Mouse (Mus musculus) MEL (cell line): ENCODE data around the gene Fam76a. TPM values are rescaled to one million over a fixed set of nuclear protein-coding genes. Genes with fewer than 3 reads are reported as not detected.

Experiments
- DNase-seq: peaks from one replicate; pipeline ENCODE4 v3.0.0; 2011; ENCODE audit warnings: low read depth, low spot score
- H3K27ac ChIP-seq: 2 replicates; pipeline ENCODE4 v1.5.1; 2012; ENCODE audit warnings: low read depth, mild to moderate bottlenecking, control low read depth, low read length, moderate library complexity; ENCODE audit not compliant: control insufficient read depth
- H3K27me3 ChIP-seq, 2 experiments: fragments of 150-350 bp in 1 of 2; sonication (generic) in 1 of 2; 2 replicates each; pipeline ENCODE4 v1.6.1; 2012; ENCODE audit warnings: low read length in 2 of 2, mild to moderate bottlenecking in 2 of 2, improper control_type of control experiment in 1 of 2, moderate library complexity in 1 of 2; ENCODE audit not compliant: insufficient read depth in 2 of 2, control insufficient read depth in 1 of 2
- H3K36me3 ChIP-seq, 2 experiments: 2 replicates each; pipeline ENCODE4 v1.6.1; 2012 to 2014; ENCODE audit warnings: low read length in 2 of 2, improper control_type of control experiment in 1 of 2, inconsistent platforms in 1 of 2, mild to moderate bottlenecking in 1 of 2; ENCODE audit not compliant: insufficient read depth in 2 of 2, control insufficient read depth in 1 of 2
- H3K4me1 ChIP-seq, 2 experiments: fragments of 150-350 bp in 1 of 2; sonication (generic) in 1 of 2; 2 replicates each; pipeline ENCODE4 v1.6.1; 2012; ENCODE audit warnings: low read length in 2 of 2, improper control_type of control experiment in 1 of 2, mild to moderate bottlenecking in 1 of 2; ENCODE audit not compliant: insufficient read depth in 2 of 2, control insufficient read depth in 1 of 2
- H3K4me3 ChIP-seq, 2 experiments: fragments of 150-350 bp in 1 of 2; sonication (generic) in 1 of 2; 2 replicates each; pipeline ENCODE4 v1.5.1; 2012; ENCODE audit warnings: low read depth in 2 of 2, low read length in 2 of 2, mild to moderate bottlenecking in 2 of 2, moderate library complexity in 2 of 2, control low read depth in 1 of 2, improper control_type of control experiment in 1 of 2; ENCODE audit not compliant: control insufficient read depth in 1 of 2, insufficient read depth in 1 of 2
- H3K79me2 ChIP-seq: 2 replicates; pipeline ENCODE4 v1.6.1; 2012; ENCODE audit warnings: mild to moderate bottlenecking, low read length, moderate library complexity; ENCODE audit not compliant: control insufficient read depth, poor library complexity, insufficient read depth
- H3K9ac ChIP-seq: 2 replicates; pipeline ENCODE4 v1.6.1; 2012; ENCODE audit warnings: low read depth, mild to moderate bottlenecking, control low read depth, low read length, moderate library complexity; ENCODE audit not compliant: control insufficient read depth, poor library complexity, severe bottlenecking
- H3K9me3 ChIP-seq: fragments of 150-350 bp; sonication (generic); replicated peaks from 2 replicates; pipeline ENCODE4 v1.6.1; 2012; ENCODE audit warnings: mild to moderate bottlenecking, low read length, improper control_type of control experiment, moderate library complexity; ENCODE audit not compliant: insufficient read depth
- BHLHE40 ChIP-seq: IDR thresholded peaks from 2 replicates; pipeline ENCODE4 v1.6.1; 2012; ENCODE audit warnings: low read depth, mild to moderate bottlenecking, inconsistent platforms, low read length, improper control_type of control experiment, borderline replicate concordance
- CHD2 ChIP-seq: IDR thresholded peaks from 2 replicates; pipeline ENCODE4 v1.6.1; 2011; ENCODE audit warnings: low read length, improper control_type of control experiment
- CTCF ChIP-seq, 3 experiments: IDR thresholded peaks in 2 of 3; conservative IDR thresholded peaks in 1 of 3; 2 replicates each; pipeline ENCODE4 v1.5.1; 2011 to 2012; ENCODE audit warnings: low read length in 3 of 3, low read depth in 2 of 3, mild to moderate bottlenecking in 2 of 3, improper control_type of control experiment in 1 of 3, inconsistent platforms in 1 of 3, mixed read lengths in 1 of 3, moderate library complexity in 1 of 3; ENCODE audit not compliant: control insufficient read depth in 1 of 3, insufficient read depth in 1 of 3, poor library complexity in 1 of 3, severe bottlenecking in 1 of 3
- EP300 ChIP-seq, 2 experiments: IDR thresholded peaks; 2 replicates each; pipeline ENCODE4 v1.6.1; 2011; ENCODE audit warnings: improper control_type of control experiment in 2 of 2, low read length in 2 of 2, low read depth in 1 of 2, mild to moderate bottlenecking in 1 of 2
- ETS1 ChIP-seq: IDR thresholded peaks from 2 replicates; pipeline ENCODE4 v1.6.1; 2012; ENCODE audit warnings: low read depth, mild to moderate bottlenecking, inconsistent platforms, low read length, improper control_type of control experiment, moderate library complexity
- GABPA ChIP-seq: IDR thresholded peaks from 2 replicates; pipeline ENCODE4 v1.6.1; 2012; ENCODE audit warnings: low read depth, mild to moderate bottlenecking, inconsistent platforms, low read length, improper control_type of control experiment, moderate library complexity
- GATA1 ChIP-seq: IDR thresholded peaks from 2 replicates; pipeline ENCODE4 v1.6.1; 2011; ENCODE audit warnings: low read depth, low read length, improper control_type of control experiment
- HCFC1 ChIP-seq: IDR thresholded peaks from 2 replicates; pipeline ENCODE4 v1.6.1; 2012; ENCODE audit warnings: low read depth, mild to moderate bottlenecking, inconsistent platforms, low read length, improper control_type of control experiment, moderate library complexity
- JUND ChIP-seq: IDR thresholded peaks from 2 replicates; pipeline ENCODE4 v1.6.1; 2011; ENCODE audit warnings: low read depth, mild to moderate bottlenecking, improper control_type of control experiment, low read length
- KAT2A ChIP-seq: conservative IDR thresholded peaks from 2 replicates; pipeline ENCODE4 v1.6.1; 2012; ENCODE audit warnings: low read depth, low read length, improper control_type of control experiment, inconsistent platforms
- MAFK ChIP-seq: IDR thresholded peaks from 2 replicates; pipeline ENCODE4 v1.6.1; 2011; ENCODE audit warnings: low read depth, mild to moderate bottlenecking, low read length, improper control_type of control experiment, borderline replicate concordance
- MAX ChIP-seq: IDR thresholded peaks from 2 replicates; pipeline ENCODE4 v1.6.1; 2011; ENCODE audit warnings: low read length, improper control_type of control experiment
- MEF2A ChIP-seq: IDR thresholded peaks from 2 replicates; pipeline ENCODE4 v1.6.1; 2014; ENCODE audit warnings: low read depth, mild to moderate bottlenecking, inconsistent platforms, low read length, improper control_type of control experiment; ENCODE audit not compliant: poor library complexity, insufficient replicate concordance, severe bottlenecking; ENCODE audit errors: extremely low read depth
- MYB ChIP-seq: IDR thresholded peaks from 2 replicates; pipeline ENCODE4 v1.6.1; 2011; ENCODE audit warnings: mild to moderate bottlenecking, low read depth, low read length, improper control_type of control experiment
- NELFE ChIP-seq: IDR thresholded peaks from 2 replicates; pipeline ENCODE4 v1.6.1; 2011; ENCODE audit warnings: low read depth, low read length, improper control_type of control experiment
- NRF1 ChIP-seq: IDR thresholded peaks from 2 replicates; pipeline ENCODE4 v1.6.1; 2014; ENCODE audit warnings: low read depth, mild to moderate bottlenecking, inconsistent platforms, low read length, improper control_type of control experiment, moderate library complexity; ENCODE audit not compliant: poor library complexity, insufficient read depth, severe bottlenecking
- POLR2A ChIP-seq, 2 experiments: IDR thresholded peaks; 2 replicates each; pipeline ENCODE4 v1.6.1; 2011 to 2012; ENCODE audit warnings: low read length in 2 of 2, mild to moderate bottlenecking in 2 of 2, control low read depth in 1 of 2, improper control_type of control experiment in 1 of 2, low read depth in 1 of 2, moderate library complexity in 1 of 2; ENCODE audit not compliant: control insufficient read depth in 1 of 2, insufficient read depth in 1 of 2, poor library complexity in 1 of 2
- POLR2AphosphoS5 ChIP-seq: IDR thresholded peaks from 2 replicates; pipeline ENCODE4 v1.6.1; 2012; ENCODE audit warnings: low read depth, borderline replicate concordance, mild to moderate bottlenecking, inconsistent platforms, low read length, moderate library complexity, mixed read lengths
- RCOR1 ChIP-seq: IDR thresholded peaks from 2 replicates; pipeline ENCODE4 v1.6.1; 2012; ENCODE audit warnings: low read depth, mild to moderate bottlenecking, inconsistent platforms, low read length, improper control_type of control experiment
- SIN3A ChIP-seq: IDR thresholded peaks from 2 replicates; pipeline ENCODE4 v1.6.1; 2012; ENCODE audit warnings: low read length, improper control_type of control experiment, inconsistent platforms
- SMC3 ChIP-seq: IDR thresholded peaks from 2 replicates; pipeline ENCODE4 v1.6.1; 2011; ENCODE audit warnings: low read depth, low read length, improper control_type of control experiment
- TAL1 ChIP-seq: IDR thresholded peaks from 2 replicates; pipeline ENCODE4 v1.6.1; 2012; ENCODE audit warnings: mild to moderate bottlenecking, inconsistent platforms, low read length, moderate library complexity, mixed read lengths
- TCF12 ChIP-seq: IDR thresholded peaks from 2 replicates; pipeline ENCODE4 v1.6.1; 2014; ENCODE audit warnings: low read depth, mild to moderate bottlenecking, inconsistent platforms, low read length, improper control_type of control experiment, moderate library complexity
- USF1 ChIP-seq: IDR thresholded peaks from 2 replicates; pipeline ENCODE4 v1.6.1; 2014; ENCODE audit warnings: low read depth, mild to moderate bottlenecking, inconsistent platforms, low read length, improper control_type of control experiment, moderate library complexity
- USF2 ChIP-seq, 2 experiments: IDR thresholded peaks; 2 replicates each; pipeline ENCODE4 v1.6.1; 2011 to 2012; ENCODE audit warnings: improper control_type of control experiment in 2 of 2, low read length in 2 of 2, borderline replicate concordance in 1 of 2, inconsistent platforms in 1 of 2, low read depth in 1 of 2, mild to moderate bottlenecking in 1 of 2; ENCODE audit not compliant: insufficient read depth in 1 of 2
- polyA plus RNA-seq, 2 experiments: library from polyadenylated mRNA; stranded (reverse) in 1 of 2; unstranded in 1 of 2; fragments of >175 nt in 1 of 2; fragments of >200 nt in 1 of 2; gene quantifications; 2 replicates each; pipeline versions ENCODE4 v1.2.1 to v1.2.4; 2012; ENCODE audit warnings: low replicate concordance in 2 of 2, low read depth in 1 of 2; ENCODE audit not compliant: insufficient read length in 2 of 2, insufficient read depth in 1 of 2, missing spikeins in 1 of 2
- total RNA-seq: library from RNA; depleted of rRNA; stranded (reverse); fragments of 300-350 nt; gene quantifications from 2 replicates; pipeline ENCODE4 v1.2.3, GENCODE M21; 2012

The Fam76a gene
- total and polyA plus RNA-seq, 3 experiments: 8.4 to 15.4 TPM; not detected in 1

DNA sequence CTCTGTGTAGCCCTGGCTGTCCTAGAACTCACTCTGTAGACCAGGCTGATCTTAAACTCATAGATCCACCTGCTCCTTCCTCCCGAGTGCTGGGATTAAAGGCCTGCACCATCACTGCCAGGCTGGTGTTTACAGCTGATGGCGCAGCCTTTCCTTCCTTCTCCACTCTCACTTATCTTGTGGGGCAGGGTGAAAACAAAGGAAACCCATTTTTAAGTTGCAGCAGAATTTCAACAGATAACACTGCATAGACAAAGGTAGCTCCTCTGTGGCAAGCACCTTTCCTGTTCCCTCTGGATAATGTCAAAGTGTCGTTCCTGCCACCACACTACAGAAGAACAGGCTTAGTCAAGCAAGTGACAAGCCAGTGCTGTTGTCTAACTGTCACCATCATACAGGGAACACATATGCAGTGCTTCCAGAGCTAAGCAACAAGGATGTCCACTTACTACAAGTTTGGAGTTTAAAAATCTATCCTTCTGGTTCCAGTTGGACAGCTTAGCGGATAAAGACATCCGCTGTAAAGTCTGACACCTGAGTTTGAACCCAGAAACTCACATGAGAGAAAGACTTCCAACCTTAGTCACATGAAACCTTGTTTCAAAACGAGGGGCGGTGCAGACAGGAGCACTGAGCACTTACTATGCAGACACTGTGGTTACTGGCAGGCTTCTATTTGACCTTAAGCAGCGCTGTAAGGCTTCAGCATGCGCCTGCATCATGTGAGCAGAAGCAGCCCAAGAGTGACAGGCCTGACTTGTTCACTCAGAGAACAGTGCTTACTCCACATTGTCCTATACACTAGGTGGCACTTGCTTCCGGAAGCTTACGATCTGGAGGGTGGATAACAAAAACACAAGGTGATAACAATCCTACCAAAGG is 48.6 kb downstream of the Fam76a start:
- DNase-seq: peak; percentile 40
- no peaks in the 10 kb centered on the region for H3K27me3 ChIP-seq
- H3K36me3 ChIP-seq: peaks cover 9 to 13% of the 10 kb centered on the region in 2 experiments
- TF ChIP-seq EP300 (IDR thresholded peaks at IDR 0.05; ENCODE audit: low read depth in 1 of 2, low read length in 2 of 2) (peak; percentile 24 to 59; a peak in 1 of 4 replicates), CTCF (IDR thresholded peaks at IDR 0.05 in 2 of 3, conservative IDR thresholded peaks at IDR 0.05 in 1 of 3; ENCODE audit: control insufficient read depth in 1 of 3, insufficient read depth in 1 of 3, low read depth in 2 of 3, low read length in 3 of 3, poor library complexity in 1 of 3, severe bottlenecking in 1 of 3) (no peak), TCF12 (peak; percentile 62), TAL1 (peak; percentile 19; the same call in 1 of the 2 replicates), GATA1 (peak; percentile 24; the same call in 1 of the 2 replicates), RCOR1 (peak; percentile 39; the same call in 1 of the 2 replicates), MAFK (no peak), ETS1 (peak; percentile 78), SIN3A (peak; percentile 36; the same call in 1 of the 2 replicates), BHLHE40 (no peak), NRF1 (no peak)
- no peak overlapping the region for H3K27ac ChIP-seq
- H3K4me1 ChIP-seq: peaks cover 11 to 18% of the 10 kb centered on the region in 2 experiments; a peak in 3 of 4 replicates
- no peak overlapping the region for H3K4me3 ChIP-seq
- peaks cover 14% of the 10 kb centered on the region for H3K79me2 ChIP-seq
- no peaks in the 10 kb centered on the region for H3K9me3 ChIP-seq
- no peak overlapping the region for H3K9ac ChIP-seq

GRCm38 (mm10) chr4:132871116-132871515 is 51.2 kb downstream of the Fam76a start:
- H3K27ac ChIP-seq: no peak overlapping the region
- peaks cover 13 to 16% of the 10 kb centered on the region in 2 experiments for H3K36me3 ChIP-seq
- TF ChIP-seq USF1 (no peak), HCFC1 (no peak), KAT2A (no peak), JUND (no peak), MYB (no peak), SMC3 (no peak), CHD2 (no peak), BHLHE40 (no peak), MEF2A (no peak), RCOR1 (no peak), MAX (no peak), POLR2A (IDR thresholded peaks at IDR 0.05; ENCODE audit: control insufficient read depth in 1 of 2, insufficient read depth in 1 of 2, low read depth in 1 of 2, low read length in 2 of 2, poor library complexity in 1 of 2) (no peak), NELFE (no peak), EP300 (IDR thresholded peaks at IDR 0.05; ENCODE audit: low read depth in 1 of 2, low read length in 2 of 2) (no peak), POLR2AphosphoS5 (no peak), MAFK (no peak), GABPA (no peak), USF2 (IDR thresholded peaks at IDR 0.05; ENCODE audit: borderline replicate concordance in 1 of 2, insufficient read depth in 1 of 2, low read depth in 1 of 2, low read length in 2 of 2) (no peak)
- TF ChIP-seq, all 39 proteins: peak for 0
- Histone ChIP-seq H3K9me3 (no peaks in the 10 kb centered on the region), H3K9ac (no peak overlapping the region), H3K27me3 (no peaks in the 10 kb centered on the region), H3K4me1 (peaks cover 11 to 18% of the 10 kb centered on the region in 2 experiments; a peak in 3 of 4 replicates), H3K4me3 (no peak overlapping the region), H3K79me2 (peaks cover 4% of the 10 kb centered on the region)
- no peak for DNase-seq
